Mouse (Mus musculus) MEL (cell line): ENCODE measurements around the gene Rasip1. TPM values are rescaled to one million over a fixed set of nuclear protein-coding genes. Genes with fewer than 3 reads are reported as not detected.

Experiments used
- DNase-seq: peaks from one replicate; pipeline ENCODE4 v3.0.0; 2011; ENCODE audit warnings: low read depth, low spot score
- H3K27ac ChIP-seq: 2 replicates; pipeline ENCODE4 v1.5.1; 2012; ENCODE audit warnings: low read depth, mild to moderate bottlenecking, control low read depth, low read length, moderate library complexity; ENCODE audit not compliant: control insufficient read depth
- H3K27me3 ChIP-seq, 2 experiments: fragments of 150-350 bp in 1 of 2; sonication (generic) in 1 of 2; 2 replicates each; pipeline ENCODE4 v1.6.1; 2012; ENCODE audit warnings: low read length in 2 of 2, mild to moderate bottlenecking in 2 of 2, improper control_type of control experiment in 1 of 2, moderate library complexity in 1 of 2; ENCODE audit not compliant: insufficient read depth in 2 of 2, control insufficient read depth in 1 of 2
- H3K36me3 ChIP-seq, 2 experiments: 2 replicates each; pipeline ENCODE4 v1.6.1; 2012 to 2014; ENCODE audit warnings: low read length in 2 of 2, improper control_type of control experiment in 1 of 2, inconsistent platforms in 1 of 2, mild to moderate bottlenecking in 1 of 2; ENCODE audit not compliant: insufficient read depth in 2 of 2, control insufficient read depth in 1 of 2
- H3K4me1 ChIP-seq, 2 experiments: fragments of 150-350 bp in 1 of 2; sonication (generic) in 1 of 2; 2 replicates each; pipeline ENCODE4 v1.6.1; 2012; ENCODE audit warnings: low read length in 2 of 2, improper control_type of control experiment in 1 of 2, mild to moderate bottlenecking in 1 of 2; ENCODE audit not compliant: insufficient read depth in 2 of 2, control insufficient read depth in 1 of 2
- H3K4me3 ChIP-seq, 2 experiments: fragments of 150-350 bp in 1 of 2; sonication (generic) in 1 of 2; 2 replicates each; pipeline ENCODE4 v1.5.1; 2012; ENCODE audit warnings: low read depth in 2 of 2, low read length in 2 of 2, mild to moderate bottlenecking in 2 of 2, moderate library complexity in 2 of 2, control low read depth in 1 of 2, improper control_type of control experiment in 1 of 2; ENCODE audit not compliant: control insufficient read depth in 1 of 2, insufficient read depth in 1 of 2
- H3K79me2 ChIP-seq: 2 replicates; pipeline ENCODE4 v1.6.1; 2012; ENCODE audit warnings: mild to moderate bottlenecking, low read length, moderate library complexity; ENCODE audit not compliant: control insufficient read depth, poor library complexity, insufficient read depth
- H3K9ac ChIP-seq: 2 replicates; pipeline ENCODE4 v1.6.1; 2012; ENCODE audit warnings: low read depth, mild to moderate bottlenecking, control low read depth, low read length, moderate library complexity; ENCODE audit not compliant: control insufficient read depth, poor library complexity, severe bottlenecking
- H3K9me3 ChIP-seq: fragments of 150-350 bp; sonication (generic); replicated peaks from 2 replicates; pipeline ENCODE4 v1.6.1; 2012; ENCODE audit warnings: mild to moderate bottlenecking, low read length, improper control_type of control experiment, moderate library complexity; ENCODE audit not compliant: insufficient read depth
- BHLHE40 ChIP-seq: IDR thresholded peaks from 2 replicates; pipeline ENCODE4 v1.6.1; 2012; ENCODE audit warnings: low read depth, mild to moderate bottlenecking, inconsistent platforms, low read length, improper control_type of control experiment, borderline replicate concordance
- CHD2 ChIP-seq: IDR thresholded peaks from 2 replicates; pipeline ENCODE4 v1.6.1; 2011; ENCODE audit warnings: low read length, improper control_type of control experiment
- CTCF ChIP-seq, 3 experiments: IDR thresholded peaks in 2 of 3; conservative IDR thresholded peaks in 1 of 3; 2 replicates each; pipeline ENCODE4 v1.5.1; 2011 to 2012; ENCODE audit warnings: low read length in 3 of 3, low read depth in 2 of 3, mild to moderate bottlenecking in 2 of 3, improper control_type of control experiment in 1 of 3, inconsistent platforms in 1 of 3, mixed read lengths in 1 of 3, moderate library complexity in 1 of 3; ENCODE audit not compliant: control insufficient read depth in 1 of 3, insufficient read depth in 1 of 3, poor library complexity in 1 of 3, severe bottlenecking in 1 of 3
- E2F4 ChIP-seq: IDR thresholded peaks from 2 replicates; pipeline ENCODE4 v1.6.1; 2011; ENCODE audit warnings: low read depth, low read length, improper control_type of control experiment, borderline replicate concordance
- EP300 ChIP-seq, 2 experiments: IDR thresholded peaks; 2 replicates each; pipeline ENCODE4 v1.6.1; 2011; ENCODE audit warnings: improper control_type of control experiment in 2 of 2, low read length in 2 of 2, low read depth in 1 of 2, mild to moderate bottlenecking in 1 of 2
- ETS1 ChIP-seq: IDR thresholded peaks from 2 replicates; pipeline ENCODE4 v1.6.1; 2012; ENCODE audit warnings: low read depth, mild to moderate bottlenecking, inconsistent platforms, low read length, improper control_type of control experiment, moderate library complexity
- GABPA ChIP-seq: IDR thresholded peaks from 2 replicates; pipeline ENCODE4 v1.6.1; 2012; ENCODE audit warnings: low read depth, mild to moderate bottlenecking, inconsistent platforms, low read length, improper control_type of control experiment, moderate library complexity
- GATA1 ChIP-seq: IDR thresholded peaks from 2 replicates; pipeline ENCODE4 v1.6.1; 2011; ENCODE audit warnings: low read depth, low read length, improper control_type of control experiment
- HCFC1 ChIP-seq: IDR thresholded peaks from 2 replicates; pipeline ENCODE4 v1.6.1; 2012; ENCODE audit warnings: low read depth, mild to moderate bottlenecking, inconsistent platforms, low read length, improper control_type of control experiment, moderate library complexity
- JUND ChIP-seq: IDR thresholded peaks from 2 replicates; pipeline ENCODE4 v1.6.1; 2011; ENCODE audit warnings: low read depth, mild to moderate bottlenecking, improper control_type of control experiment, low read length
- MAFK ChIP-seq: IDR thresholded peaks from 2 replicates; pipeline ENCODE4 v1.6.1; 2011; ENCODE audit warnings: low read depth, mild to moderate bottlenecking, low read length, improper control_type of control experiment, borderline replicate concordance
- MAX ChIP-seq: IDR thresholded peaks from 2 replicates; pipeline ENCODE4 v1.6.1; 2011; ENCODE audit warnings: low read length, improper control_type of control experiment
- MEF2A ChIP-seq: IDR thresholded peaks from 2 replicates; pipeline ENCODE4 v1.6.1; 2014; ENCODE audit warnings: low read depth, mild to moderate bottlenecking, inconsistent platforms, low read length, improper control_type of control experiment; ENCODE audit not compliant: poor library complexity, insufficient replicate concordance, severe bottlenecking; ENCODE audit errors: extremely low read depth
- MXI1 ChIP-seq: IDR thresholded peaks from 2 replicates; pipeline ENCODE4 v1.6.1; 2011; ENCODE audit warnings: mild to moderate bottlenecking, low read depth, low read length, improper control_type of control experiment
- MYC ChIP-seq: IDR thresholded peaks from 2 replicates; pipeline ENCODE4 v1.6.1; 2011; ENCODE audit warnings: low read depth, mild to moderate bottlenecking, low read length, improper control_type of control experiment, moderate library complexity
- POLR2A ChIP-seq, 2 experiments: IDR thresholded peaks; 2 replicates each; pipeline ENCODE4 v1.6.1; 2011 to 2012; ENCODE audit warnings: low read length in 2 of 2, mild to moderate bottlenecking in 2 of 2, control low read depth in 1 of 2, improper control_type of control experiment in 1 of 2, low read depth in 1 of 2, moderate library complexity in 1 of 2; ENCODE audit not compliant: control insufficient read depth in 1 of 2, insufficient read depth in 1 of 2, poor library complexity in 1 of 2
- POLR2AphosphoS2 ChIP-seq: IDR thresholded peaks from 2 replicates; pipeline ENCODE4 v1.6.1; 2011; ENCODE audit warnings: low read length, improper control_type of control experiment
- POLR2AphosphoS5 ChIP-seq: IDR thresholded peaks from 2 replicates; pipeline ENCODE4 v1.6.1; 2012; ENCODE audit warnings: low read depth, borderline replicate concordance, mild to moderate bottlenecking, inconsistent platforms, low read length, moderate library complexity, mixed read lengths
- RAD21 ChIP-seq: IDR thresholded peaks from 2 replicates; pipeline ENCODE4 v1.6.1; 2011; ENCODE audit warnings: mild to moderate bottlenecking, low read depth, low read length, improper control_type of control experiment
- RCOR1 ChIP-seq: IDR thresholded peaks from 2 replicates; pipeline ENCODE4 v1.6.1; 2012; ENCODE audit warnings: low read depth, mild to moderate bottlenecking, inconsistent platforms, low read length, improper control_type of control experiment
- SMC3 ChIP-seq: IDR thresholded peaks from 2 replicates; pipeline ENCODE4 v1.6.1; 2011; ENCODE audit warnings: low read depth, low read length, improper control_type of control experiment
- TBP ChIP-seq: IDR thresholded peaks from 2 replicates; pipeline ENCODE4 v1.8.0; 2011; ENCODE audit warnings: low read depth, low read length, improper control_type of control experiment
- TCF12 ChIP-seq: IDR thresholded peaks from 2 replicates; pipeline ENCODE4 v1.6.1; 2014; ENCODE audit warnings: low read depth, mild to moderate bottlenecking, inconsistent platforms, low read length, improper control_type of control experiment, moderate library complexity
- USF1 ChIP-seq: IDR thresholded peaks from 2 replicates; pipeline ENCODE4 v1.6.1; 2014; ENCODE audit warnings: low read depth, mild to moderate bottlenecking, inconsistent platforms, low read length, improper control_type of control experiment, moderate library complexity
- USF2 ChIP-seq, 2 experiments: IDR thresholded peaks; 2 replicates each; pipeline ENCODE4 v1.6.1; 2011 to 2012; ENCODE audit warnings: improper control_type of control experiment in 2 of 2, low read length in 2 of 2, borderline replicate concordance in 1 of 2, inconsistent platforms in 1 of 2, low read depth in 1 of 2, mild to moderate bottlenecking in 1 of 2; ENCODE audit not compliant: insufficient read depth in 1 of 2
- ZC3H11A ChIP-seq: IDR thresholded peaks from 2 replicates; pipeline ENCODE4 v1.6.1; 2012; ENCODE audit warnings: low read depth, mild to moderate bottlenecking, inconsistent platforms, low read length, improper control_type of control experiment
- ZKSCAN1 ChIP-seq: IDR thresholded peaks from 2 replicates; pipeline ENCODE4 v1.6.1; 2012; ENCODE audit warnings: low read depth, mild to moderate bottlenecking, inconsistent platforms, low read length, improper control_type of control experiment, moderate library complexity
- ZMIZ1 ChIP-seq: IDR thresholded peaks from 2 replicates; pipeline ENCODE4 v1.6.1; 2012; ENCODE audit warnings: low read depth, mild to moderate bottlenecking, inconsistent platforms, low read length, improper control_type of control experiment, moderate library complexity
- ZNF384 ChIP-seq: IDR thresholded peaks from 2 replicates; pipeline ENCODE4 v1.6.1; 2012; ENCODE audit warnings: low read depth, mild to moderate bottlenecking, inconsistent platforms, low read length, improper control_type of control experiment
- polyA plus RNA-seq, 2 experiments: library from polyadenylated mRNA; stranded (reverse) in 1 of 2; unstranded in 1 of 2; fragments of >175 nt in 1 of 2; fragments of >200 nt in 1 of 2; gene quantifications; 2 replicates each; pipeline versions ENCODE4 v1.2.1 to v1.2.4; 2012; ENCODE audit warnings: low replicate concordance in 2 of 2, low read depth in 1 of 2; ENCODE audit not compliant: insufficient read length in 2 of 2, insufficient read depth in 1 of 2, missing spikeins in 1 of 2
- total RNA-seq: library from RNA; depleted of rRNA; stranded (reverse); fragments of 300-350 nt; gene quantifications from 2 replicates; pipeline ENCODE4 v1.2.3, GENCODE M21; 2012

The Rasip1 gene
- total and polyA plus RNA-seq, 3 experiments, result 0.65 to 1.1 TPM; not detected in 1

DNA sequence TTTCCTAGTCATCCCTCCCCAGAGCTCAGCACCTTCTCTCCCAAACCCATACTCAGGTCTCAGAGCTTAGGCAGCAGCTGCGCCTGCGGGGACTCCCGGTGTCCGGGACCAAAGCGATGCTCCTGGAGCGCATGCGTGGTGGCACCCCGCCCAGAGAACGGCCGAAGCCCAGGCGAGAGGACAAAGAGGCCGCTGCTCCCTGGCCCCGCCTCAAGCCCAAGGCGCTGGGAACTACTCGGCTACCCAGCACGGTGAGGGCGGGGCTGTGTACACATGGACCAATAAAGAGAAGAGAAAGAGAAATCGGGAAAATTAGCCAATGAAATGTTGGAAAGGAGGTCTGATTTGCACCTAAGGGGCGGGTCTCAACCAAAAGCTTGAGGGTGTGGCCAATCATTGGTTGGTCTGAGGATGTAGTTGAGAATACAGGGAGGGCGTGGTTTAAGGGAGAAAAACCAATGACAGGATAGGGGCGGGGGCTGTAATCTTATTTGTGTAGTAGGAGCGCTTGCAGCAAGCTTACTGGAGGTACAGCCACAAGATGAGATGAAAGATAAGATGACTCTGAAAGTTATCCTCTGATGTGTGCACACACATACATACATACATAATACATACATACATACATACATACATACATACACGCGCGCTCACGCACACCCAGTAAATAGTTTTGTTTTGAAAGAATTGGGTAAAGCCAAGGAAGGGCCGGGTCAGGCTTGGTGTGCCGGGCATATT is 16.3 kb downstream of the Rasip1 start:
- H3K27ac ChIP-seq, result no peak overlapping the region
- no peaks in the 10 kb centered on the region for H3K9me3 ChIP-seq
- no peaks in the 10 kb centered on the region for H3K4me1 ChIP-seq
- H3K36me3 ChIP-seq, result no peaks in the 10 kb centered on the region
- no peak overlapping the region for H3K4me3 ChIP-seq
- no peak overlapping the region for H3K9ac ChIP-seq
- peaks cover 0 to 1% of the 10 kb centered on the region in 2 experiments; a peak in 1 of 4 replicates for H3K27me3 ChIP-seq
- H3K79me2 ChIP-seq, result no peaks in the 10 kb centered on the region
- no peak for DNase-seq
- TF ChIP-seq TBP, result no peak
- no peak for TF ChIP-seq ZMIZ1
- no peak for TF ChIP-seq RCOR1
- TF ChIP-seq MEF2A, result no peak
- no peak for TF ChIP-seq EP300 (IDR thresholded peaks at IDR 0.05; ENCODE audit: low read depth in 1 of 2, low read length in 2 of 2)
- TF ChIP-seq MXI1, result no peak
- no peak for TF ChIP-seq RAD21
- TF ChIP-seq MAX, result no peak
- TF ChIP-seq ZNF384, result no peak
- TF ChIP-seq CTCF (IDR thresholded peaks at IDR 0.05 in 2 of 3, conservative IDR thresholded peaks at IDR 0.05 in 1 of 3; ENCODE audit: control insufficient read depth in 1 of 3, insufficient read depth in 1 of 3, low read depth in 2 of 3, low read length in 3 of 3, poor library complexity in 1 of 3, severe bottlenecking in 1 of 3), result no peak
- TF ChIP-seq JUND, result no peak
- TF ChIP-seq E2F4, result no peak
- TF ChIP-seq ZC3H11A, result no peak
- no peak for TF ChIP-seq POLR2AphosphoS5
- TF ChIP-seq MYC, result no peak
- TF ChIP-seq BHLHE40, result no peak
- no peak for TF ChIP-seq ETS1
- no peak for TF ChIP-seq TCF12
- TF ChIP-seq POLR2A (IDR thresholded peaks at IDR 0.05; ENCODE audit: control insufficient read depth in 1 of 2, insufficient read depth in 1 of 2, low read depth in 1 of 2, low read length in 2 of 2, poor library complexity in 1 of 2), result no peak
- TF ChIP-seq GATA1, result no peak

DNA sequence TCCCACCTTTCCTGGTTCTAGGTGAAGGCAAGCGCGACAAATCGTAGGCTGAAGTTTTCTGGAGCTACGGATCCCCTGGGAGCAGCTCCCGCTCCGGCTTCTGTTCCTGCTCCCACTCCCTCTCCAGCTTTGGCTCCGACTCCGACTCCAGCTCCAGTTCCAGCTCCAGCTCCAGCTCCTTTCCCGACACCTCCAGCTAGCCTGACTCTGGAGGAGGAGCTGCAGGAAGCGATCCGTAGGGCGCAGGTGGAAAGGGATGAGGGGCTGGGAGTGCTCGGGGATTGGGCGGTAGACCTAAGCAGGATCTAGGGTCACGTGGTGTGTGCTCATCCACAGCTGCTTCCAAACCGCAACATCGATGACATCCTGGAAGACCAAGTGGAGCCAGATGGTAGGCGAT is 16.9 kb downstream of the Rasip1 start:
- H3K4me1 ChIP-seq, result no peaks in the 10 kb centered on the region
- peaks cover 0 to 1% of the 10 kb centered on the region in 2 experiments; a peak in 1 of 4 replicates for H3K27me3 ChIP-seq
- H3K79me2 ChIP-seq, result no peaks in the 10 kb centered on the region
- no peak for DNase-seq
- H3K36me3 ChIP-seq, result no peaks in the 10 kb centered on the region
- H3K4me3 ChIP-seq, result no peak overlapping the region
- no peak overlapping the region for H3K27ac ChIP-seq
- no peak overlapping the region for H3K9ac ChIP-seq
- TF ChIP-seq CHD2, result no peak
- no peak for TF ChIP-seq MYC
- TF ChIP-seq SMC3, result no peak
- no peak for TF ChIP-seq POLR2A (IDR thresholded peaks at IDR 0.05; ENCODE audit: control insufficient read depth in 1 of 2, insufficient read depth in 1 of 2, low read depth in 1 of 2, low read length in 2 of 2, poor library complexity in 1 of 2)
- no peak for TF ChIP-seq HCFC1
- no peak for TF ChIP-seq MAX
- TF ChIP-seq POLR2AphosphoS5, result no peak
- TF ChIP-seq POLR2AphosphoS2, result no peak
- no peak for TF ChIP-seq ZNF384
- no peak for TF ChIP-seq ZMIZ1
- TF ChIP-seq ZKSCAN1, result no peak
- TF ChIP-seq MAFK, result no peak
- no peak for TF ChIP-seq GABPA
- TF ChIP-seq USF1, result no peak
- no peak for TF ChIP-seq JUND
- TF ChIP-seq USF2 (IDR thresholded peaks at IDR 0.05; ENCODE audit: borderline replicate concordance in 1 of 2, insufficient read depth in 1 of 2, low read depth in 1 of 2, low read length in 2 of 2), result no peak
- TF ChIP-seq ZC3H11A, result no peak
- TF ChIP-seq RAD21, result no peak
- no peaks in the 10 kb centered on the region for H3K9me3 ChIP-seq
